Mouse (Mus musculus) B cell, adult (primary cell): Measurements from ENCODE around the gene Serpinf1. TPM values are rescaled to one million over a fixed set of nuclear protein-coding genes. Genes with fewer than 3 reads are reported as not detected.

Experiments
- total RNA-seq: library from RNA; stranded (reverse); gene quantifications from 4 replicates; pipeline ENCODE4 v1.2.4, GENCODE M21; 2023; ENCODE audit not compliant: inconsistent age

The Serpinf1 gene
- total RNA-seq = 0.72 to 1.8 TPM (median 1.3 TPM) in 3 of 4 replicates, not detected in the other

GRCm38 (mm10) chr11:75422013-75422792 lies at the start of gene Serpinf1:
Gene Serpinf1, minus strand, starts transcription at chr11:75422701.

GRCm38 (mm10) chr11:75460844-75461742 lies 38.6 kb upstream of the Serpinf1 start, which contains the start of gene Tlcd2:
Gene Tlcd2, plus strand, starts transcription at chr11:75461715.

GRCm38 (mm10) chr11:75453991-75454930 lies 31.8 kb upstream of the Serpinf1 start, which contains the start of gene Wdr81:
Gene Wdr81, minus strand, starts transcription at chr11:75454717.

GRCm38 (mm10) chr11:75439363-75439762 lies 16.9 kb upstream of the Serpinf1 start, which contains the start of gene Serpinf2:
Gene Serpinf2, minus strand, starts transcription at chr11:75439591.

Other genes starting within 250 kb of the Serpinf1 start
- 17.3 to 20.9 TPM (median 17.7 TPM) in 4 replicates for gene Ovca2, start 243.9 kb downstream of the Serpinf1 start, total RNA-seq
- 26.6 to 29.2 TPM (median 27.2 TPM) in 4 replicates for gene Dph1, start 231.5 kb downstream of the Serpinf1 start, total RNA-seq
- 0.57 to 1.1 TPM (median 0.79 TPM) in 4 replicates for gene Rtn4rl1, start 228.9 kb downstream of the Serpinf1 start, total RNA-seq
- 96.0 to 124 TPM (median 109 TPM) in 4 replicates for gene Rpa1, start 74.4 kb downstream of the Serpinf1 start, total RNA-seq
- gene Smyd4, start 74.3 kb downstream of the Serpinf1 start, total RNA-seq = 10.9 to 13.5 TPM (median 12.4 TPM) in 4 replicates
- 0.26 to 0.63 TPM (median 0.33 TPM) in 4 replicates for gene Serpinf2, start 16.9 kb upstream of the Serpinf1 start, total RNA-seq
- gene Wdr81, start 32.0 kb upstream of the Serpinf1 start, total RNA-seq = 44.4 to 54.6 TPM (median 46.7 TPM) in 4 replicates
- 1.6 to 3.9 TPM (median 2.8 TPM) in 4 replicates for gene Tlcd2, start 39.0 kb upstream of the Serpinf1 start, total RNA-seq
- 222 to 234 TPM (median 231 TPM) in 4 replicates for gene Prpf8, start 64.1 kb upstream of the Serpinf1 start, total RNA-seq
- 0.69 TPM in 1 of 4 replicates, not detected in the others for gene Rilp, start 87.4 kb upstream of the Serpinf1 start, total RNA-seq
- gene Scarf1, start 90.8 kb upstream of the Serpinf1 start, total RNA-seq = 0.19 TPM in 1 of 4 replicates, not detected in the others
- 38.1 to 64.2 TPM (median 49.5 TPM) in 4 replicates for gene Slc43a2, start 109.0 kb upstream of the Serpinf1 start, total RNA-seq
- gene Pitpna, start 165.4 kb upstream of the Serpinf1 start, total RNA-seq = 213 to 240 TPM (median 228 TPM) in 4 replicates
- gene Inpp5k, start 208.3 kb upstream of the Serpinf1 start, total RNA-seq = 99.4 to 121 TPM (median 113 TPM) in 4 replicates
- gene Myo1c, start 227.8 kb upstream of the Serpinf1 start, total RNA-seq = 398 to 436 TPM (median 414 TPM) in 4 replicates